Mouse (Mus musculus): ENCODE results near the gene Adamts6. TPM values are rescaled to one million over a fixed set of nuclear protein-coding genes. Genes with fewer than 3 reads are reported as not detected.

The Adamts6 gene
- polyA plus RNA-seq, 1 experiment from 2014 or later: 0.37 TPM

GRCm38 (mm10) chr13:104447470-104447869, 159.8 kb downstream of the Adamts6 start:
- TF ChIP-seq CTCF (IDR thresholded peaks at IDR 0.05; ENCODE audit: low read depth): no peak
- Histone ChIP-seq H3K36me3 (ENCODE audit: control insufficient read depth, insufficient read depth) (no peaks in the 10 kb centered on the region), H3K4me2 (replicated peaks; ENCODE audit: low read depth) (no peak overlapping the region), H3K9me3 (ENCODE audit: control insufficient read depth) (no peaks in the 10 kb centered on the region), H3K4me1 (replicated peaks; ENCODE audit: control insufficient read depth, insufficient read depth, low read length) (no peaks in the 10 kb centered on the region), H3K27ac (ENCODE audit: low read depth, low read length) (no peak overlapping the region), H3K27me3 (replicated peaks; ENCODE audit: control insufficient read depth, insufficient read depth, low read length) (no peaks in the 10 kb centered on the region), H3K4me3 (ENCODE audit: low read depth, low read length) (no peak overlapping the region), H3K9ac (ENCODE audit: low read depth, low read length) (no peak overlapping the region)
- no peak for ATAC-seq

- no peak overlapping the region for H3K4me2 ChIP-seq (replicated peaks; ENCODE audit: low read depth)
- H3K27ac ChIP-seq (ENCODE audit: low read depth, low read length): no peak overlapping the region
- no peaks in the 10 kb centered on the region for H3K36me3 ChIP-seq (ENCODE audit: control insufficient read depth, insufficient read depth)
- H3K4me3 ChIP-seq (ENCODE audit: low read depth, low read length): no peak overlapping the region
- no peaks in the 10 kb centered on the region for H3K4me1 ChIP-seq (replicated peaks; ENCODE audit: control insufficient read depth, insufficient read depth, low read length)
- H3K9me3 ChIP-seq (ENCODE audit: control insufficient read depth): no peaks in the 10 kb centered on the region
- ATAC-seq: no peak
- 91% methylated on average over 1 of the region's 1 CpGs for WGBS
- TF ChIP-seq CTCF (IDR thresholded peaks at IDR 0.05; ENCODE audit: low read depth): no peak
- H3K9ac ChIP-seq (ENCODE audit: low read depth, low read length): no peak overlapping the region
- no peaks in the 10 kb centered on the region for H3K27me3 ChIP-seq (replicated peaks; ENCODE audit: control insufficient read depth, insufficient read depth, low read length)
Observed at GRCm38 (mm10) chr13:104448349-104448748, 160.7 kb downstream of the Adamts6 start.

GRCm38 (mm10) chr13:104453271-104453974, 165.8 kb downstream of the Adamts6 start:
- H3K36me3 ChIP-seq (ENCODE audit: control insufficient read depth, insufficient read depth): no peaks in the 10 kb centered on the region
- 93% methylated on average over 1 of the region's 1 CpGs for WGBS

GRCm38 (mm10) chr13:104460287-104460686, 172.7 kb downstream of the Adamts6 start:
- no peak overlapping the region for H3K4me3 ChIP-seq (ENCODE audit: low read depth, low read length)
- no peak overlapping the region for H3K9ac ChIP-seq (ENCODE audit: low read depth, low read length)
- H3K36me3 ChIP-seq (ENCODE audit: control insufficient read depth, insufficient read depth): no peaks in the 10 kb centered on the region
- H3K9me3 ChIP-seq (ENCODE audit: control insufficient read depth): no peaks in the 10 kb centered on the region
- no peaks in the 10 kb centered on the region for H3K4me1 ChIP-seq (replicated peaks; ENCODE audit: control insufficient read depth, insufficient read depth, low read length)
- no peak overlapping the region for H3K27ac ChIP-seq (ENCODE audit: low read depth, low read length)
- no peak for TF ChIP-seq CTCF (IDR thresholded peaks at IDR 0.05; ENCODE audit: low read depth)
- ATAC-seq: no peak
- H3K4me2 ChIP-seq (replicated peaks; ENCODE audit: low read depth): no peak overlapping the region
- H3K27me3 ChIP-seq (replicated peaks; ENCODE audit: control insufficient read depth, insufficient read depth, low read length): no peaks in the 10 kb centered on the region
- WGBS: 91% methylated on average over 1 of the region's 1 CpGs

More at GRCm38 (mm10) chr13:104453271-104453974, 165.8 kb downstream of the Adamts6 start:
- no peak for ATAC-seq
- Histone ChIP-seq H3K9me3 (ENCODE audit: control insufficient read depth) (no peaks in the 10 kb centered on the region), H3K4me1 (replicated peaks; ENCODE audit: control insufficient read depth, insufficient read depth, low read length) (no peaks in the 10 kb centered on the region), H3K27me3 (replicated peaks; ENCODE audit: control insufficient read depth, insufficient read depth, low read length) (no peaks in the 10 kb centered on the region), H3K27ac (ENCODE audit: low read depth, low read length) (no peak overlapping the region), H3K4me3 (ENCODE audit: low read depth, low read length) (no peak overlapping the region), H3K4me2 (replicated peaks; ENCODE audit: low read depth) (no peak overlapping the region), H3K9ac (ENCODE audit: low read depth, low read length) (no peak overlapping the region)
- TF ChIP-seq CTCF (IDR thresholded peaks at IDR 0.05; ENCODE audit: low read depth): no peak

- no peak for TF ChIP-seq CTCF (IDR thresholded peaks at IDR 0.05; ENCODE audit: low read depth)
- Histone ChIP-seq H3K9ac (ENCODE audit: low read depth, low read length) (no peak overlapping the region), H3K36me3 (ENCODE audit: control insufficient read depth, insufficient read depth) (no peaks in the 10 kb centered on the region), H3K27ac (ENCODE audit: low read depth, low read length) (no peak overlapping the region), H3K4me2 (replicated peaks; ENCODE audit: low read depth) (no peak overlapping the region), H3K4me3 (ENCODE audit: low read depth, low read length) (no peak overlapping the region), H3K9me3 (ENCODE audit: control insufficient read depth) (no peaks in the 10 kb centered on the region), H3K4me1 (replicated peaks; ENCODE audit: control insufficient read depth, insufficient read depth, low read length) (no peaks in the 10 kb centered on the region), H3K27me3 (replicated peaks; ENCODE audit: control insufficient read depth, insufficient read depth, low read length) (no peaks in the 10 kb centered on the region)
- 60% methylated on average over 1 of the region's 1 CpGs for WGBS
- no peak for ATAC-seq
Observed at GRCm38 (mm10) chr13:104468061-104468460, 180.4 kb downstream of the Adamts6 start.

GRCm38 (mm10) chr13:104476285-104476956, 188.8 kb downstream of the Adamts6 start:
- 68% methylated on average over 9 of the region's 9 CpGs for WGBS
- Histone ChIP-seq H3K4me3 (ENCODE audit: low read depth, low read length) (no peak overlapping the region), H3K9me3 (ENCODE audit: control insufficient read depth) (no peaks in the 10 kb centered on the region), H3K4me2 (replicated peaks; ENCODE audit: low read depth) (no peak overlapping the region), H3K27ac (ENCODE audit: low read depth, low read length) (no peak overlapping the region), H3K27me3 (replicated peaks; ENCODE audit: control insufficient read depth, insufficient read depth, low read length) (no peaks in the 10 kb centered on the region), H3K4me1 (replicated peaks; ENCODE audit: control insufficient read depth, insufficient read depth, low read length) (no peaks in the 10 kb centered on the region), H3K9ac (ENCODE audit: low read depth, low read length) (no peak overlapping the region), H3K36me3 (ENCODE audit: control insufficient read depth, insufficient read depth) (no peaks in the 10 kb centered on the region)
- no peak for TF ChIP-seq CTCF (IDR thresholded peaks at IDR 0.05; ENCODE audit: low read depth)
- ATAC-seq: no peak

All from intestine, postnatal 0 days (tissue).